ENCODE assay signal across 8 mouse cellular contexts in the genomic region with DNA sequence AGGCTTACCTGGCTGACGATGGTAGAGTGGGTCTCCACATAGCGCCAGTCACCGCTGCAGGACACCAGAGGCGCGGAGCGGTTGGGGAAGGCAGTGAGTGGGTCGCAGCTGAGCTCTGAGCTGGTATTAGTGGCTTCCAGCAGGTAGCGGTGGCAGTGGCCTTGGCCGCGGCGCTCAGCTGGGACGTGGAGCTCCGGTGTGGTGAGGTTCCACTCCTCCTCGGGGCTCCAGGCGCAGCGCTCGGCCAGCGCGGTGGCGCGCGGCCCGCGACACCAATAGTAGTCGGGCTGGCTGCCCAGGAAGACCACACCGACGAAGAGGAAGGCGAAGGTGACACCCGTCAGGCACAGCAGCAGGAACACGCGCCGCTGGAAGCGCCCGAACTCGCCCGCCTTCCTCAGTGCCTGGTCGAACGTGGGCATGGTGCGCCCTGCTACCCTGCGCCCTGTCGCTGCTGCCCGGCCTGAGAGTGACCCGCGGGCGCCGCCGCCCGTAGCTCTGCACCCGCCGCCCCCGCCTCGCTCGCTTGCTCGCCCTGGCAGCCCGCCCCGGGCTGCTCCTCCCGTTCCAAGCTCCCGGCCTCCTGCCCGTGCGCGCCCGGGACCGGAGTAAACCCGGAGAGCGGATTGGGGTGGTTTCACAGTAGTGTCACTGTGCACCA. TPM values are rescaled to one million over a fixed set of nuclear protein-coding genes. Genes with fewer than 3 reads are reported as not detected.
DNase-seq lines count a peak whose midpoint lies in the region; ATAC-seq and TF ChIP-seq lines count a peak whose summit lies in the region.

No protein-coding gene starts in this region.

- peaks cover 34% of the 10 kb centered on the region for H3K27me3 ChIP-seq in forebrain, embryonic 14.5 days (replicated peaks; ENCODE audit: control insufficient read depth, insufficient read depth, low read length)
- peaks cover 38% of the 10 kb centered on the region for H3K27me3 ChIP-seq in hindbrain, embryonic 11.5 days (ENCODE audit: control insufficient read depth, insufficient read depth, low read length)
- peaks cover 51% of the 10 kb centered on the region for H3K27me3 ChIP-seq in limb, embryonic 15.5 days
- peaks cover 36% of the 10 kb centered on the region for H3K27me3 ChIP-seq in midbrain, postnatal 0 days (ENCODE audit: insufficient read depth, low read length)

- H3K9ac ChIP-seq in forebrain, embryonic 14.5 days (ENCODE audit: low read length): no peak overlapping the region
- no peak overlapping the region for H3K9ac ChIP-seq in hindbrain, embryonic 11.5 days (ENCODE audit: low read depth, low read length)
- H3K9ac ChIP-seq in limb, embryonic 15.5 days: 0 out of 2 replicates have a peak overlapping the region, but pooled peaks have one; percentile 0
- H3K9ac ChIP-seq in midbrain, postnatal 0 days (replicated peaks; ENCODE audit: low read length, poor library complexity, severe bottlenecking): peak overlapping the region; percentile 46

- H3K4me2 ChIP-seq in forebrain, embryonic 14.5 days (ENCODE audit: low read length): peak overlapping the region; percentile 45
- H3K4me2 ChIP-seq in hindbrain, embryonic 11.5 days (replicated peaks; ENCODE audit: low read depth, low read length): peak overlapping the region; percentile 45
- peak overlapping the region; percentile 67 for H3K4me2 ChIP-seq in limb, embryonic 15.5 days
- H3K4me2 ChIP-seq in midbrain, postnatal 0 days (ENCODE audit: low read depth, low read length, poor library complexity, severe bottlenecking): peak overlapping the region; percentile 90

- no peaks in the 10 kb centered on the region for H3K4me1 ChIP-seq in forebrain, embryonic 14.5 days (ENCODE audit: control insufficient read depth, insufficient read depth, low read length)
- H3K4me1 ChIP-seq in hindbrain, embryonic 11.5 days (replicated peaks; ENCODE audit: control insufficient read depth, insufficient read depth, low read length): peaks cover 2% of the 10 kb centered on the region; the same call in 1 of the 2 replicates
- peaks cover 9% of the 10 kb centered on the region for H3K4me1 ChIP-seq in limb, embryonic 15.5 days
- H3K4me1 ChIP-seq in midbrain, postnatal 0 days (ENCODE audit: insufficient read depth, low read length): peaks cover 2% of the 10 kb centered on the region; the same call in 1 of the 2 replicates

- H3K9me3 ChIP-seq in forebrain, embryonic 14.5 days (replicated peaks; ENCODE audit: control insufficient read depth, low read length): no peaks in the 10 kb centered on the region
- H3K9me3 ChIP-seq in hindbrain, embryonic 11.5 days (ENCODE audit: control insufficient read depth, low read length): no peaks in the 10 kb centered on the region
- no peaks in the 10 kb centered on the region for H3K9me3 ChIP-seq in limb, embryonic 15.5 days
- H3K9me3 ChIP-seq in midbrain, postnatal 0 days (ENCODE audit: low read length): no peaks in the 10 kb centered on the region

- H3K36me3 ChIP-seq in forebrain, embryonic 14.5 days (ENCODE audit: control insufficient read depth, insufficient read depth, low read length): no peaks in the 10 kb centered on the region
- no peaks in the 10 kb centered on the region for H3K36me3 ChIP-seq in hindbrain, embryonic 11.5 days (ENCODE audit: control insufficient read depth, insufficient read depth, low read length)
- H3K36me3 ChIP-seq in limb, embryonic 15.5 days: no peaks in the 10 kb centered on the region
- no peaks in the 10 kb centered on the region for H3K36me3 ChIP-seq in midbrain, postnatal 0 days (ENCODE audit: insufficient read depth, low read length)

- H3K4me3 ChIP-seq in forebrain, embryonic 14.5 days (ENCODE audit: low read depth, low read length): peak overlapping the region; percentile 22
- H3K4me3 ChIP-seq in hindbrain, embryonic 11.5 days (ENCODE audit: low read depth, low read length): peak overlapping the region; percentile 21; the same call in 1 of the 2 replicates
- H3K4me3 ChIP-seq in limb, embryonic 15.5 days: peak overlapping the region; percentile 39
- peak overlapping the region; percentile 46 for H3K4me3 ChIP-seq in midbrain, postnatal 0 days (ENCODE audit: low read depth, low read length)

- no peak overlapping the region for H3K27ac ChIP-seq in forebrain, embryonic 14.5 days (ENCODE audit: low read depth, low read length)
- no peak overlapping the region for H3K27ac ChIP-seq in hindbrain, embryonic 11.5 days (ENCODE audit: low read depth, low read length)
- no peak overlapping the region for H3K27ac ChIP-seq in limb, embryonic 15.5 days
- no peak overlapping the region for H3K27ac ChIP-seq in midbrain, postnatal 0 days (ENCODE audit: low read depth, low read length)

- 2% methylated on average over 55 of the region's 65 CpGs for WGBS in forebrain, embryonic 14.5 days
- 2% methylated on average over 63 of the region's 65 CpGs for WGBS in hindbrain, embryonic 11.5 days
- 2% methylated on average over 51 of the region's 65 CpGs for WGBS in limb, embryonic 15.5 days
- WGBS in midbrain, postnatal 0 days: 3% methylated on average over 63 of the region's 65 CpGs

- peak; percentile 53 for DNase-seq in ovary, postnatal 36 days (ENCODE audit: low spot score)
- no peak for DNase-seq in ovary, adult 18-20 months (ENCODE audit: low spot score)
- peak; percentile 2 for DNase-seq in forebrain, embryonic 14.5 days (ENCODE audit: low spot score)
- peak; percentile 29 for DNase-seq in hindbrain, embryonic 11.5 days (ENCODE audit: low spot score)
- no peak for DNase-seq in midbrain, postnatal 0 days (ENCODE audit: low spot score)
- no peak for DNase-seq in spleen, postnatal 10 days (ENCODE audit: low spot score in 2 of 2)
- no peak for DNase-seq in left cerebral cortex, adult 18-20 months (ENCODE audit: low spot score in 2 of 2)

- TF ChIP-seq CTCF in midbrain, postnatal 0 days (IDR thresholded peaks at IDR 0.05): no peak

- ATAC-seq in forebrain, embryonic 14.5 days: no peak
- no peak for ATAC-seq in hindbrain, embryonic 11.5 days (ENCODE audit: low FRiP score)
- ATAC-seq in limb, embryonic 15.5 days (ENCODE audit: insufficient number of reproducible peaks, low FRiP score, low TSS enrichment, low read depth): no peak
- no peak for ATAC-seq in midbrain, postnatal 0 days (ENCODE audit: low FRiP score)

RNA-seq across cellular contexts. Expression of a gene that starts 0.5 kb away (rescaled TPM):
- polyA plus RNA-seq in forebrain, embryonic 14.5 days (2014; fragmentation: Nextera tagmentation; extraction: Ambion mirVana): 0.11 and 0.49 TPM in 2 replicates
- 0.17 and 0.35 TPM in 2 replicates for polyA plus RNA-seq in hindbrain, embryonic 11.5 days (2014; fragmentation: Nextera tagmentation; extraction: Ambion mirVana)
- polyA plus RNA-seq in limb, embryonic 15.5 days (2015; fragmentation: Nextera tagmentation; extraction: Ambion mirVana): 1.1 and 2.1 TPM in 2 replicates
- 2.4 and 4.6 TPM in 2 replicates for total RNA-seq in midbrain, postnatal 0 days (2014; rRNA removed)
- polyA plus RNA-seq in midbrain, postnatal 0 days (2015; fragmentation: Nextera tagmentation; extraction: Ambion mirVana): 3.1 and 3.7 TPM in 2 replicates
- 1 to 10 TPM; 2.1 to 2.2 TPM for total RNA-seq in left cerebral cortex, adult 18-20 months (2021)

Comparison
In these comparisons a context has a peak if more than half of its experiments do, and no peak if none do; other contexts are left out.
1. DNase-seq: peak in ovary, postnatal 36 days (single experiment), forebrain, embryonic 14.5 days (single experiment) and hindbrain, embryonic 11.5 days (single experiment); none in ovary, adult 18-20 months (single experiment), midbrain, postnatal 0 days (single experiment), spleen, postnatal 10 days (0 of 2) and left cerebral cortex, adult 18-20 months (0 of 2).
2. H3K9ac ChIP-seq: peak in limb, embryonic 15.5 days (single experiment) and midbrain, postnatal 0 days (single experiment); none in forebrain, embryonic 14.5 days (single experiment) and hindbrain, embryonic 11.5 days (single experiment).
3. Peak in every context shown above with its lines, with median percentiles within 50 percentile points of each other: H3K4me2 ChIP-seq and H3K4me3 ChIP-seq.